Mouse (Mus musculus): Measurements from ENCODE around the gene A830005F24Rik.

DNA sequence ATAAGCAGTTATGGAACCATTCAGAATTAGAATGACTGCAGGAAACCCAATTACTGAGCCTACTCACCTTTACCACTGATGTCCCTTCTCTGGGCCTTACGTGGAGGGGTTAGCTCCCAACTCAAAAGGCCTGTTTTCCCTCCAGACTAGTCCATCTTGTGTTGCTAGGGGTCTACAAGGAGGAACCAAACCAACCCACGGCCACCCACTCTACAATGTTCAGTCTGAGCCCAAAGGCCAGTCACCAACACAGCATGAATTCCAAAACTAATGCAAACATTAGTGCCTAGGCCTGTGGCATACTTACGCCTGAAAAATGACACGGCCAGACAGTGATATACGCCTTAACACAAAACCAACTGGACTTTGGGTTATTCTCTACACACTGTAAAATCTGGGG, 20.1 kb downstream of the A830005F24Rik start:
- TF ChIP-seq GATA1 (IDR thresholded peaks at IDR 0.05; ENCODE audit: borderline replicate concordance, low read length) (no peak), FLI1 (IDR thresholded peaks at IDR 0.05; ENCODE audit: low read length) (no peak)

Measured in megakaryocyte, embryonic 14.5 days (primary cell).